Mouse (Mus musculus): Measurements from ENCODE around the gene Mamstr. TPM values are rescaled to one million over a fixed set of nuclear protein-coding genes. Genes with fewer than 3 reads are reported as not detected.

Mamstr gene
- not detected in 2 replicates for total RNA-seq (2015; ENCODE audit: low replicate concordance)
- not detected in 2 replicates for total RNA-seq (2017; ENCODE audit: low replicate concordance)

DNA sequence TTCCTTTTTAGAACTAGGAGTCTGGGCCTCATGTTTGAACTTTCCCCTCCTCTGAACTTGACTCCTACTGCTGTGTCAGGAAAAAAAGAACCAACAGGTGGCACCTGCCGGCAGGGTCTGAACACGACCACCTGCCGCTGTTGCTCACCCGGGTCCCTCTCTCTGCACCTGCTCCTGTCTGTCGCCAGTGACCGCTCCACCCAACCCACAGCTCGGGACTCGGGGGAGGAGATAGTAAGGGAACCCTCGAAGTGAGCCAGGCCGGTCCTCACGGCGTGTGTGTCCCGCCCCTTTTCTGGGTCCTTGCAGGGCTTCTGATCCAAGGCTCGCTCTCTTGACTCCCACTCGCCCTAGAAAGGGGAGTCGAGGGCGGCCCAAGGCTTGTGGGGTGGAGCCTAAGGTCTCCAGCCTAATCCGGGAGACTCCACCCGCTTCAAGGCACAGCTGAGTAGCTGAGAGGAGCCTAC lies at the start of gene Mamstr:
Gene Mamstr (plus strand): TSS at position 417 of the 467 bp plus-strand sequence.
- ATAC-seq (replicated peaks; ENCODE audit: low FRiP score, poor library complexity, severe bottlenecking), result no peak

- ATAC-seq (replicated peaks; ENCODE audit: low FRiP score, poor library complexity, severe bottlenecking), result no peak
Observed at GRCm38 (mm10) chr7:45590874-45591273, 48.9 kb upstream of the Mamstr start.

DNA sequence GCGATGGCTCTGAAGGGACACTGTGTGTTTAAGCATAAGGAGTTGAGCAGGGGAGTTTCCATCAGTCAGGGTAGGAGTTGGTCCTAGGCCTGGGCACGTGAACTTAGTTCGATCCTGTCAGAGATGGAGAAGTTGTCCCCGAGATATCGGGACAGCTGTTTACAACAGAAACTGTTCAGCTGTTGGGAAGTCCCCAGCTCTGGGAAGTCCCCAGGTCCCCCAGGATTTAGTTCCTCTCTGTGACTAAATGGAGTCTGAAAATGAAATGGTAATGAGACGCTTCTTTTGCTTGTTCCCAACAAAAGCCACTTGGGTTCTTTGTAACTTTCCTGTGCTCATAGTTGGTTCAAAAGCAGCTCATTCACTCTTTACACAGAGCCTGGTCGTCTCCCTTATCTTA lies 47.9 kb upstream of the Mamstr start:
- no peak for ATAC-seq (replicated peaks; ENCODE audit: low FRiP score, poor library complexity, severe bottlenecking)

DNA sequence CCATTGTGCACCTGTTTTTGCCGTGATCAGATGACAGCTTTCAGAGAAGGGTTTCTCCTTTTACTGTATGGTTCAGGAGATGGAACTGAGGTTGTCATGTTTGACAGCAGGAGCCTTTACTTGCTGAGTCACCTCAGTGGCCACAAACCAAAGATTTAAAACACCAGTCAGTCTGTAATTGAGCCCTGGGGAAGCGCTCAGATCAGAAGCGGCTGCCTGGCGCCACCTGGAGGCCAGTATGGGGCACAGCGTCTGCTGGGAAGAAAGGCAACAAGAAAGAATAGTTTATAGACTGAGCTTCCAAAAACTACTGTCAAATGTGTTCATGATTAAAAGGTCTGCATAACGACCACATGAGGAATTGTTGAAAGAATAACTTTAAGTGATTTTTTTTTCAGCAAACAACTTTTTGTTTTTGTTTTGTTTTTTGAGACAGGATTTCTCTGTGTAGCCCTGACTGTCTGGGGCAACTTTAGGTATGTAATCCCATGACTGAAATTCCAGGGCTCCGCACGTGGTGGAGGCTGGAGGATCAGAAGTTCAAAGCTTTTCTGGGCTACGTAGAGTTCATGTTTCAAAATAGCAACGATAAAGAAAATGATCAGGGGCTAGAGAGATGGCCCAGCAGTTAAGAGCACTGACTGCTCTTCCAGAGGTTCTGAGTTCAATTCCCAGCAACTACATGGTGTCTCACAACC lies 46.5 kb upstream of the Mamstr start:
- ATAC-seq (replicated peaks; ENCODE audit: low FRiP score, poor library complexity, severe bottlenecking), result peak; percentile 64

- ATAC-seq (replicated peaks; ENCODE audit: low FRiP score, poor library complexity, severe bottlenecking), result no peak
Observed at GRCm38 (mm10) chr7:45595176-45595575, 44.6 kb upstream of the Mamstr start.

DNA sequence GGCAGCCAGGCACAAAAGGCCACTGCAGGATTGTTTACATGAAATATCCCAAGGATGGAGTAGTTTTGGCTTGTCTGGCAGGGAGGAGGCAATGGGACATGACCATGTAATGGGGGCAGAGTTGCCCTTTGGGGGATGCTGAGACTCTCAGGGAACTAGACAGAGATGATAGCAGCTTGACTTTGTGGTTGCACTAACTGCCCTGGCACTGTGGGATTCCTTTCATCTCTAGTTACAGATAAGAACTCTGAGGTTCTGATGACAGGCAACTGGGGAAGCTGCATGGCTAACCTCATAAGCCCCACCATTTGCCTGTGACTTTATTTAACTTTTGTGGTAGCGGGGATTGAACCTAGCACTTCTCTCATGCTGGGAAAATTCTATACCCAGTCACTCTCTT lies 43.7 kb upstream of the Mamstr start:
- ATAC-seq (replicated peaks; ENCODE audit: low FRiP score, poor library complexity, severe bottlenecking), result no peak

GRCm38 (mm10) chr7:45597013-45597412 lies 42.8 kb upstream of the Mamstr start:
- no peak for ATAC-seq (replicated peaks; ENCODE audit: low FRiP score, poor library complexity, severe bottlenecking)

GRCm38 (mm10) chr7:45597527-45597926 lies 42.2 kb upstream of the Mamstr start:
- no peak for ATAC-seq (replicated peaks; ENCODE audit: low FRiP score, poor library complexity, severe bottlenecking)

DNA sequence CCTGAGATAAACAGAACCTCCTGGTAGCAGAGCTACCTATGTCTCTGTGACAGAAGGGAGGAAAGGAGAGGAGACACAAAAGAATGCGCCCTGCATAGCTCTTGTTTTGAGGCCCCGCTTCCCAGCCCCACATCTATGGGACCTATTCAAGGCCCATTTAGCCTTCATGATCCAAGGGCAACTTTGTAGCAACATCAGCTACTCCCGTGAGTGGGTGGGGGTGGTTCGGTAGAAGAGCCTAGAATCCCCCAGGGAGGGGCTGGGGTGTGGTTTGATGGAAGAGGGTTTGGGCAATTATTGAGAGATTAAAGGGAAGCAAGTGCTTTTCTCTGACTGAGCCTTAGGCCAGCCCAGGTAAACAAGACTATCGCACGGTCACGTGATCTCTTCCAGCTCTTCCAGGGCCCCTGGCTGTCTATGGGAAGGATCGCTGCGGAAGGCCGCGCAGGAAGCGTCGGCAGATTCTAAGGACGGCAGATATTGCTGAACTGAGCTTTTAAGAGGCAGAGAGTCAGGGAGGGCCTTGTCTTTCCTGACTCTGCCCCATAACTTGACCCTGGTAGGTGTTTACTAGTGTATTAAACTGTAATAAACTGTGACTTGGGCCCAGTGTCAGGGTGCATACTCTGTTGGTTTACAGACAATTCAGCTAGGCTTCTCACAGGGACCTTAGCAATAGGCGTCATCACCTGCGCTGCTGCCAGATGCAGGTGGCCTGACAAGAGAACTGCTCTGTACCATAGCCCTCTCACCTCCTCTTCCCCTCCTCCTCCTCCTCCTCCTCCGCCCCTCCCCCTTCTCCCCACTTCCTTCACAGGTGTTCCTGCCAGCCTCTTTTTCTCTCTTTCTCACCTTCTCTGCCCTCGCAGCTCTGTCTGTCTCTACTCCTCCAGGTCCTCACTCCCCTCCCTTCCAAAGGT lies 40.6 kb upstream of the Mamstr start:
- no peak for ATAC-seq (replicated peaks; ENCODE audit: low FRiP score, poor library complexity, severe bottlenecking)

- ATAC-seq (replicated peaks; ENCODE audit: low FRiP score, poor library complexity, severe bottlenecking), result no peak
Observed at GRCm38 (mm10) chr7:45605704-45606289, 34.0 kb upstream of the Mamstr start.

- ATAC-seq (replicated peaks; ENCODE audit: low FRiP score, poor library complexity, severe bottlenecking), result no peak
Observed at GRCm38 (mm10) chr7:45609511-45609910, 30.3 kb upstream of the Mamstr start.

GRCm38 (mm10) chr7:45616277-45616676 lies 23.5 kb upstream of the Mamstr start:
- no peak for ATAC-seq (replicated peaks; ENCODE audit: low FRiP score, poor library complexity, severe bottlenecking)

DNA sequence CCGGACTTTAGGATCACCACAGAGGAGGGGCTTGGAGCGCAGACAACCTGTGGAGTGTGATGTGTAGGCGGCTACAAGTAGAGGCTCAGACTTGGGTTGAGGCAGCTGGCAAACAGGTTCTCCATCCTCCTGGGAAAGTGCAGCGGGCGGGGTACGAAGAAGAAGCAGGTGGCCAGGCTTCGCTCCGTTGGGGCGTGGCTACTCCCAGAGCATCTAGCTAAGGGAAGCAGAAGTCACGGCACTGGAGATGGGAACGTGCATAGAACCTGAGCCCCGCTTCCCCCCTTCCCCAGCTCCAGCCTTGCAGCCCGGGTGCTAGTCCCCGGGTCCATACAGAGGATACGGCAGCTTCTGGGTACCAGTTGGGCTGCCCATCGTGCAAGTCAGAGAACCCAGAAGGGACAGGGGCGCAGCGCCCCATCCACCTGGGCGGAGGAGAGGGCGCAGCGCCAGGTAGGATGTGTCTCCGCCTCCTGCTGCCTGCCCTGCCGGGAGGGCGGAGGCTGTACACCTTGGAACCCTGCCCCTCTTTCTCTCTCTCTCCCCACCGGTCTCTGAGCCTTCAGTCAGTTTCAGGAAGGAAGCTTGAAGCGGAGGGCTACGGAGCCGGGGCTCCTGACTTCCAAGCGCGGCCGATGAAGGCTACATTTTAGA lies 22.6 kb upstream of the Mamstr start, which contains the start of gene Fut1:
Gene Fut1 (plus strand): TSS at position 248 of the 654 bp plus-strand sequence.
- no peak for ATAC-seq (replicated peaks; ENCODE audit: low FRiP score, poor library complexity, severe bottlenecking)

DNA sequence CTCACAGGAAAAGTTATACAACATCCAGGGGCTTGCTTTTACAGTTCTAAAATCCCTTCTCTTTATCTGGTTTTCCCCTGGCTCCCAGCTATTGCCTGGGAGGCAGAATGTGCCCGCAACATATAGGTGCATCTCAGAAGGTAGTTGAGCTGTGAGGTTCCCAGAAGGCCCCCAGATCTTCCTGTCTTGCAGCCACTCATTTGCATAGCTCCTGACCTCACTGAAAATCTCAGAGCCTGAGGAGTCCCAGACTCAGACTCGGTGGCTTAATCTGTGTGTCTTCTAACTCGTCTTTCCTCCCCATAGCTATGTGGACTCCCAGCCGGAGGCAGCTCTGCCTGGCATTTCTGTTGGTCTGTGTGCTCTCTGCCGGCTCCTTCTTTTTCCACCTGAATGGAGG lies 21.5 kb upstream of the Mamstr start:
- ATAC-seq (replicated peaks; ENCODE audit: low FRiP score, poor library complexity, severe bottlenecking), result no peak

GRCm38 (mm10) chr7:45619592-45619991 lies 20.2 kb upstream of the Mamstr start:
- ATAC-seq (replicated peaks; ENCODE audit: low FRiP score, poor library complexity, severe bottlenecking), result no peak

GRCm38 (mm10) chr7:45621443-45621842 lies 18.3 kb upstream of the Mamstr start, which contains the start of gene Izumo1:
Gene Izumo1 (plus strand): TSS chr7:45621811.
- no peak for ATAC-seq (replicated peaks; ENCODE audit: low FRiP score, poor library complexity, severe bottlenecking)

DNA sequence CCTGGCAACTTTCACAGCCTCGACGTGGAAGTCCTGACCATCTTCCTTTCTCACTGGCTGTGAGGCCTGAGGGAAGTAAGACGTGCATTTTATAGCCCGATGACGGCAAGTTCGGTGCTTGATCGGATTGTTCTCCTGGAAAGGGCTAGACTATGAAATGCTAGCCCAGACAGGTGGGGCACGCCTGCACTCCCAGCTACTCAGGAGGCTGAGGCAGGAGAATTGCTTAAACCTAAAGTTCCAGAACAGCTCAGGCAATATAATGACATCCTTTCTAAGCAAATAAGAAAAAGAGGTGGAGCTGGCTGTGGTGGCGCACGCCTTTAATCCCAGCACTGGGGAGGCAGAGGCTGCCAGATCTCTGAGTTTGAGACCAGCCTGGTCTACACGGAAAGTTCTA lies 16.3 kb upstream of the Mamstr start:
- ATAC-seq (replicated peaks; ENCODE audit: low FRiP score, poor library complexity, severe bottlenecking), result no peak

DNA sequence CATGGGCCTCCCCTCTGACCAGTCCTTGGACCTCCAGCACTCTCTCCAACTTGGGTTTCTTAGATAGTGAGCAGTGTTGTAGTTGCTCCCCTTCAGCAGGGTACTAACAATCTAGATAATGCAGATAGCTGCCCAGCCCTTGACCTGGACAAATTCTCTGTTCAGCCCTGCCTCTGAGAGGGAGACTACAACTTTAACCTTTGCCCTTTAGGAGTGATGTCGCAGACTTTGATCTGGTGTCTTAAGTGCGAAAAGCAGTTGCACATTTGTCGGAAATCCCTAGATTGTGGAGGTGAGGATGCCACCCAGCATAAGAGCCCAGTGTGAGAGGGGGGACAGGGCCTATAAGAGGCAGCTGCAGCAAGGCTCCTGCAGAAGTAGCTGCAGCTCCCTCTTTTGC lies 15.1 kb upstream of the Mamstr start:
- ATAC-seq (replicated peaks; ENCODE audit: low FRiP score, poor library complexity, severe bottlenecking), result no peak

GRCm38 (mm10) chr7:45625481-45625880 lies 14.3 kb upstream of the Mamstr start:
- no peak for ATAC-seq (replicated peaks; ENCODE audit: low FRiP score, poor library complexity, severe bottlenecking)

DNA sequence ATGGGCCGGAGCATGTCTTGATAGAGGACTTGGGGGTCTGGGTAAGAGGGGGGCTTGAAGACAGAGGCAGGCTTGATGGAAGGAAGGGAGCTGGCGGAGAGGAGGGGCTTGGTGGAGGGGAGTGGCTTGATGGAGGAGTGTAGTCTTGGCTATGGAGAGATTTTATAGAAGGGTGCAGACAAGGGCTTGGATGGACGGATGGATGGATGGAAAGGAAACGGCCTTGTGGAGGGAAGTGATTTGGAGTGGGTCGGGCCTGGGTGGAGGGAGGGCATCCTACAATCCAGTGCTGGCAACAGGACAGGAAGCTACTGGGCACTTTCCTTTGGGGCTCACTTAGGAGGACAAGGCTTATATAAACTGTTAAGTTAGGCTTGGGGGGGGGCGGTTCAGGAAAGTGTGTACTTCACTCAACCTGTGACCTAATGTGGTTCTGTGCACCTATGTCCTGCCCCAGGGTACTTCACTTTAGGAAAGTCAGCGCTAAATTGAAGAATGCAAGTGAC lies 13.2 kb upstream of the Mamstr start:
- ATAC-seq (replicated peaks; ENCODE audit: low FRiP score, poor library complexity, severe bottlenecking), result no peak

All from erythroblast, adult 5-6 weeks (primary cell).